Mouse (Mus musculus) small intestine, adult 2 months (tissue): ENCODE measurements around the gene Nckap1l. TPM values are rescaled to one million over a fixed set of nuclear protein-coding genes. Genes with fewer than 3 reads are reported as not detected.

Source experiments
- H3K27ac ChIP-seq: fragments of 200-500 bp; 2 replicates; pipeline ENCODE4 v1.5.1; 2012; ENCODE audit warnings: low read depth, low read length, control low read depth, inconsistent platforms; ENCODE audit not compliant: insufficient read depth
- H3K27me3 ChIP-seq: fragments of 200-500 bp; 2 replicates; pipeline ENCODE4 v1.6.1; 2012; ENCODE audit warnings: mild to moderate bottlenecking, moderate library complexity, low read length, inconsistent platforms; ENCODE audit not compliant: control insufficient read depth, insufficient read depth
- H3K36me3 ChIP-seq: fragments of 200-500 bp; 2 replicates; pipeline ENCODE4 v1.6.1; 2012; ENCODE audit warnings: mild to moderate bottlenecking, low read length, control low read depth, inconsistent platforms; ENCODE audit not compliant: control insufficient read depth, insufficient read depth
- H3K4me1 ChIP-seq: fragments of 200-500 bp; 2 replicates; pipeline ENCODE4 v1.6.1; 2012; ENCODE audit warnings: low read length, inconsistent platforms, mixed read lengths; ENCODE audit not compliant: control insufficient read depth, insufficient read depth, insufficient read length
- H3K4me3 ChIP-seq: fragments of 200-500 bp; 2 replicates; pipeline ENCODE4 v1.5.1; 2012; ENCODE audit warnings: low read depth, mild to moderate bottlenecking, control low read depth, inconsistent platforms, low read length, moderate library complexity
- CTCF ChIP-seq: fragments of 200-500 bp; IDR thresholded peaks from 2 replicates; pipeline ENCODE4 v1.5.1; 2012; ENCODE audit warnings: low read depth, mild to moderate bottlenecking, control low read depth, inconsistent platforms, low read length, moderate library complexity, mixed read lengths; ENCODE audit not compliant: insufficient replicate concordance, insufficient read length; ENCODE audit errors: extremely low read depth
- POLR2A ChIP-seq: fragments of 200-500 bp; IDR thresholded peaks from 2 replicates; pipeline ENCODE4 v1.6.1; 2012; ENCODE audit warnings: low read depth, mild to moderate bottlenecking, control low read depth, inconsistent platforms, low read length, moderate library complexity
- WGBS: fragments of 180-500 bp; shearing (Covaris S2); methylation state at CpG from one replicate; pipeline ENCODE4 v1.1.7; 2018; 5-methylcytosine and 5-hydroxymethylcytosine counted together
- polyA plus RNA-seq: library from polyadenylated mRNA; depleted of rRNA; stranded (reverse); fragments of >200 nt; gene quantifications from 2 replicates; pipeline ENCODE4 v1.2.3, GENCODE M21; 2012; rRNA removed

The Nckap1l gene
- polyA plus RNA-seq, 1 experiment: 5.9 TPM

GRCm38 (mm10) chr15:103539259-103539658, 85.7 kb downstream of the Nckap1l start:
- WGBS: 86% methylated on average over 2 of the region's 2 CpGs
- Histone ChIP-seq H3K36me3 (no peaks in the 10 kb centered on the region), H3K4me3 (no peak overlapping the region), H3K4me1 (0 out of 2 replicates have a peak, but pooled peaks cover 4% of the 10 kb centered on the region), H3K27ac (no peak overlapping the region), H3K27me3 (peaks cover 20% of the 10 kb centered on the region)
- TF ChIP-seq CTCF (no peak), POLR2A (no peak)

GRCm38 (mm10) chr15:103540646-103541045, 87.1 kb downstream of the Nckap1l start:
- 0 out of 2 replicates have a peak, but pooled peaks cover 4% of the 10 kb centered on the region for H3K4me1 ChIP-seq
- WGBS: 74% methylated on average over 1 of the region's 1 CpGs
- H3K4me3 ChIP-seq: no peak overlapping the region
- H3K27me3 ChIP-seq: peaks cover 20% of the 10 kb centered on the region
- no peak overlapping the region for H3K27ac ChIP-seq
- TF ChIP-seq CTCF: no peak
- no peak for TF ChIP-seq POLR2A
- no peaks in the 10 kb centered on the region for H3K36me3 ChIP-seq

GRCm38 (mm10) chr15:103542526-103542925, 88.9 kb downstream of the Nckap1l start:
- Histone ChIP-seq H3K36me3 (no peaks in the 10 kb centered on the region), H3K4me1 (0 out of 2 replicates have a peak, but pooled peaks cover 2% of the 10 kb centered on the region), H3K27ac (no peak overlapping the region), H3K4me3 (no peak overlapping the region), H3K27me3 (peaks cover 7% of the 10 kb centered on the region)
- no peak for TF ChIP-seq CTCF
- no peak for TF ChIP-seq POLR2A

GRCm38 (mm10) chr15:103547983-103548382, 94.4 kb downstream of the Nckap1l start:
- Histone ChIP-seq H3K27me3 (no peaks in the 10 kb centered on the region), H3K4me3 (no peak overlapping the region), H3K36me3 (no peaks in the 10 kb centered on the region), H3K4me1 (no peaks in the 10 kb centered on the region), H3K27ac (no peak overlapping the region)
- TF ChIP-seq POLR2A: no peak
- no peak for TF ChIP-seq CTCF
- 73% methylated on average over 3 of the region's 3 CpGs for WGBS

Other genes starting within 250 kb of the Nckap1l start
- gene Cbx5, start 214.0 kb upstream of the Nckap1l start, polyA plus RNA-seq: 1.5 and 2.8 TPM in 2 replicates
- gene Hnrnpa1, start 213.4 kb upstream of the Nckap1l start, polyA plus RNA-seq: 12.0 and 29.5 TPM in 2 replicates
- 0.39 and 0.83 TPM in 2 replicates for gene Nfe2, start 195.4 kb upstream of the Nckap1l start, polyA plus RNA-seq
- gene Copz1, start 181.1 kb upstream of the Nckap1l start, polyA plus RNA-seq: 64.9 and 111 TPM in 2 replicates
- gene Gpr84, start 143.2 kb upstream of the Nckap1l start, polyA plus RNA-seq: 0.06 and 0.11 TPM in 2 replicates
- 6.1 and 7.5 TPM in 2 replicates for gene Zfp385a, start 113.7 kb upstream of the Nckap1l start, polyA plus RNA-seq
- 8.8 and 9.4 TPM in 2 replicates for gene Itga5, start 87.0 kb upstream of the Nckap1l start, polyA plus RNA-seq
- gene Gtsf1, start 23.3 kb upstream of the Nckap1l start, polyA plus RNA-seq: not detected in 2 replicates
- gene Gtsf2, start 5.3 kb upstream of the Nckap1l start, polyA plus RNA-seq: not detected in 2 replicates
- gene Pde1b, start 49.2 kb downstream of the Nckap1l start, polyA plus RNA-seq: 2.3 and 4.2 TPM in 2 replicates
- gene Ppp1r1a, start 84.2 kb downstream of the Nckap1l start, polyA plus RNA-seq: 2.3 and 2.7 TPM in 2 replicates
- 0.38 and 0.50 TPM in 2 replicates for gene Glycam1, start 111.3 kb downstream of the Nckap1l start, polyA plus RNA-seq